Mouse (Mus musculus) layer of hippocampus, adult 6 months (tissue): ENCODE data around the gene Rint1. TPM values are rescaled to one million over a fixed set of nuclear protein-coding genes. Genes with fewer than 3 reads are reported as not detected.

Experiments
- long read RNA-seq, 2 experiments: library from polyadenylated mRNA; unstranded; transcript quantifications; one replicate each; pipeline ENCODE4 v2.0.0; 2019 to 2020
- polyA plus RNA-seq: library from polyadenylated mRNA; unstranded; fragments of <200 nt; fragmentation: Nextera tagmentation; gene quantifications from 2 replicates; pipeline ENCODE4 v1.2.3, GENCODE M21; 2021

Rint1 gene
- polyA plus RNA-seq: 12.4 and 16.3 TPM in 2 replicates
- long read RNA-seq, experiment 1, transcript Rint1-201 (15 exons, 3,298 nt): major isoform, 18 of 30 reads
- long read RNA-seq, experiment 1, partial matches to known transcripts: 7 of 30 reads
- long read RNA-seq, experiment 1, other reads (novel, unspliced or antisense): 0 of 30 reads
- long read RNA-seq, experiment 2, transcript Rint1-201 (15 exons, 3,298 nt): major isoform, 49 of 65 reads
- long read RNA-seq, experiment 2, partial matches to known transcripts: 0 of 65 reads
- long read RNA-seq, experiment 2, other reads (novel, unspliced or antisense): 7 of 65 reads

GRCm38 (mm10) chr5:23787536-23788389 lies at the start of gene Rint1:
TSS of gene Rint1 (plus strand) at chr5:23787711.

GRCm38 (mm10) chr5:23782931-23783877 lies 4.3 kb upstream of the Rint1 start, which contains the start of gene Pus7:
TSS of gene Pus7 (minus strand) at chr5:23783711.

DNA sequence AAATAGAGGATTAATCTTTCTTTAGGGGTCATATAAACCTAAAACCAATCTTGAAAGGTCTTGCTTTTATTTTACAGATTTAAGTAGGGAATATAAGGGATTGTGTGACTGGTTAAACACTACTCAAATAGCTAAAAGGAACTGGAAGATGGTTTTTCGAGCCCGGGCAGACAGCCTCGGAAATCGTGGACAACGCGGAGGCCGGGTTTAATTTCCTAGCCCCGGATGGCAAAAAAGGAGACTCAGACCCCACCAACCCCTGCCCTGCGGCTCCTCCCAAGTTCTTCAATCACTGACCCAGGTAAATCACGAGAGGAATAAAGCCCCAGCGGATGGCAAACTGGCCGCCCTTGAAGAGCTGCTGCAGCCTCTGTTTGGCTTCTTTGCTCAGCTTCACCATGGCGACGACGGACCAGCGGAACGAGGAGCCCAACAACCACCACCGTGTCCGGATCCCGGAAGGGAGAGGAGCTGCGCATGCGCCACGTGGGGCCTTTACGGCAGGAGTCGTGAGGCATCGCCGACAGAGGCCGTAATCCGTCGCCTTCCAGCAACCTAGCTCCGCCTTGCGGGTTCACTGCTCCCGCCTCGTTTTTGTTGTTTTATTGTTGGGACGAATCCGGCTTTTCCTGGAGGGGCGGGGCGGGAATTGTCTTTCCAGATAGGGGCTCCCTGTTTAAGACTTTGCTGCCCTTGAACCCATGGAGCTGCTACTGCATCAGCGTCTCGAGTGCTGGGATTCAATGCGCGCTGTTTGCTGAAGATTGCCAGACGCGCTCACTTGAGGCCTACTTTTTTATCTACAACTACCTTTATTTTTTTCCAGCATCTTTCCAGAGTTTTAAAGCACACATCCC lies 56.4 kb downstream of the Rint1 start, which contains the start of gene Tomm7:
Gene Tomm7, minus strand, starts transcription at position 488 of the 857 bp plus-strand sequence.

Other genes starting within 250 kb of the Rint1 start
- 121 and 125 TPM in 2 replicates for gene Srpk2, start 103.1 kb upstream of the Rint1 start, polyA plus RNA-seq
- 5.0 and 5.9 TPM in 2 replicates for gene Pus7, start 4.0 kb upstream of the Rint1 start, polyA plus RNA-seq
- 233 and 248 TPM in 2 replicates for gene Tomm7, start 56.5 kb downstream of the Rint1 start, polyA plus RNA-seq
- 3.5 and 4.7 TPM in 2 replicates for gene Fam126a, start 243.0 kb downstream of the Rint1 start, polyA plus RNA-seq